Mouse (Mus musculus): Measurements from ENCODE around the gene 2310011J03Rik. TPM values are rescaled to one million over a fixed set of nuclear protein-coding genes. Genes with fewer than 3 reads are reported as not detected.

The 2310011J03Rik gene
- total RNA-seq, 2 experiments from 2014 or later, result 25.1 to 28.5 TPM

DNA sequence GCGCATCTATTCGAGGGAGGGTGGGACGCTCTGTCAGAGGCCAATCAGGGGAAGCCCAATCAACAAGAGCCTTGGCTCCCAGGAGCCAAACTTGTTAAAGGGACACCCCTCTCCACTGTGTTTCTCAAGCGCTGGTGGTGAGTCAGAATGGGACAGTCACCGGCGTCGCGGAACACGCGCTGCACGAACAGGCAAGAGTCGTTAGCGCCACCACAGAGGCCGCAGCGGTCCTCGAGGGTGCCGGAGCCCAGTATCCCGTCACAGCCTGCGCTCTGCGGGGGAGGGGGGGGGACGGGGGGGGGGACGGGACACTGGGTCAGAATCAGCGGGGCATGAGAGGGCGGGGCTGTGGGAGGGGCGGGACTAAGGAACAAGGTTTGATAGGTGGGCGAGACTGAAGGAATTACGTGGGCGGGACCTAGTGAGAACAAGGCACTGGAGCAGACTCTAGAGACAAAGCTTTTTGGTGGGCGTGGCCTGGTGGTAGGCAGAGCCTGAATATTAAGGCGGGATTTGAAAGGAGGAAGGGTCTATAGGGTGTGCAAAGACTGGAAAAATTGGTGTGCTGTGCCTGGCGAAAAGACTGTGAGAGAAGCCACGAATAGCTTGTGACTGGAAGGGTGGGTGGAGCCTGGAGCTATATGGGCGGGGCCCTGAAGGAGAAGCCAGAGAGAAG, 22.6 kb upstream of the 2310011J03Rik start:
- DNase-seq (ENCODE audit: low spot score in 2 of 2), result no peak

DNA sequence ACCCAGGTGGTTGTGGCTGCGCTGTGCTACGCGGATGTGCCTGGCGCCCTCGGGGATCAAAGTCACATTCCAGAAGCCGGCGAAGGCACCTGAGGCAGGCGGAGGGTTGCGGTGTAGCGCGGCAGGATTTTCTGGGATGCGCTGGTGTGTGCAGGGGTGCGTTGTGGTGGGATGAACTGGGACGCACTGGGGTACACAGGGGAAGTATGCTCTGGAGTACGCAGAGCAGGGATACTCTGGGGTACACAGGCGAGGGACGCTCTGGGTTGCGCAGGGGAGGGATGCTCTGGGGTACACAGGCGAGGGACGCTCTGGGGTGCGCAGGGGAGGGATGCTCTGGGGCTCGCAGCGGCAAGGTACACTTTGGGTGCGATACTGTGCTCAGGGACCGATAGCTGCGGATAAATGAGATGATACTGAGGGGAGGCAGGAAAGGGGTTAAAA, 22.0 kb upstream of the 2310011J03Rik start:
- no peak for DNase-seq (ENCODE audit: low spot score in 2 of 2)

DNA sequence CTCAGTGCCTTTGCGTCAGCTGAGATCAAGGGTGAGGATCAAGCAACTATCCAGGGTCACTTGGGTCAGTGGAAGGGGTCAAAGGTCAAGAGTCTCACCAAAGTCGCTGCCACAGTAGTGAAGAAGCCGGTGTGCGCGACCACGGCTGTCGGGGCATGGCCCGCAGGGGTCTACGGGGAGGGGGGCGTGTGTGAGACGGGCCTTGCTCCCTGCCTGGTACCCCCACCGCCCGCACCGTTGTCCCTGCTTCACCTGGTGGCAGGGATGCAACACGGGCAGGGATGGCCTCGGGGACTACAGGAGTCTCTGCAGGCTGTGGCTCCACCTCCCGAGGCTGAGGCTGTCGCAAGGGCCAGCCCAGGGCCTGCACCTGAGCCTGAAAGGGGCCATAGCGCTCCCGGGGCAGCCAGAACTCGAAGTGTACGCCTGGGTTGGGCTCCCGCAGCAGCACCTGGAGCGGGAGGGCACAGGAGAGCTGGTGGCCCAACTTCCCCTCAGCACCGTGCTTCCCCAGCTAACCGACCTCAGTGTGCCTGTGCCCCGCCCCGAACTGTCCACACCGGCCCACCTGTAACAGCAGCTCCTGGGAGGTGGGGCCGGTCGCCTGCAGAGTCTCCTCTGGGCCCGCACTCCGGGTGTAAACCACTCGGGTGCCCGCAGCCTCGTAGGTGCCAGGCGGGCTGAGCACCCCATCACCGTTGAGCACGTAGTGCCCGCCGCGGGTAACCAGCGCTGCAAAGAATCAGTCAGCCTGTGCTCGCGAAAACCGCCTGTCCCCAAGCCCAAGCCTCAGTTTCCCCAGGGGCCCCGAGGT, 21.4 kb upstream of the 2310011J03Rik start:
- no peak for DNase-seq (ENCODE audit: low spot score in 2 of 2)

GRCm38 (mm10) chr10:80341026-80341425, 20.7 kb upstream of the 2310011J03Rik start:
- DNase-seq (ENCODE audit: low spot score in 2 of 2), result no peak

DNA sequence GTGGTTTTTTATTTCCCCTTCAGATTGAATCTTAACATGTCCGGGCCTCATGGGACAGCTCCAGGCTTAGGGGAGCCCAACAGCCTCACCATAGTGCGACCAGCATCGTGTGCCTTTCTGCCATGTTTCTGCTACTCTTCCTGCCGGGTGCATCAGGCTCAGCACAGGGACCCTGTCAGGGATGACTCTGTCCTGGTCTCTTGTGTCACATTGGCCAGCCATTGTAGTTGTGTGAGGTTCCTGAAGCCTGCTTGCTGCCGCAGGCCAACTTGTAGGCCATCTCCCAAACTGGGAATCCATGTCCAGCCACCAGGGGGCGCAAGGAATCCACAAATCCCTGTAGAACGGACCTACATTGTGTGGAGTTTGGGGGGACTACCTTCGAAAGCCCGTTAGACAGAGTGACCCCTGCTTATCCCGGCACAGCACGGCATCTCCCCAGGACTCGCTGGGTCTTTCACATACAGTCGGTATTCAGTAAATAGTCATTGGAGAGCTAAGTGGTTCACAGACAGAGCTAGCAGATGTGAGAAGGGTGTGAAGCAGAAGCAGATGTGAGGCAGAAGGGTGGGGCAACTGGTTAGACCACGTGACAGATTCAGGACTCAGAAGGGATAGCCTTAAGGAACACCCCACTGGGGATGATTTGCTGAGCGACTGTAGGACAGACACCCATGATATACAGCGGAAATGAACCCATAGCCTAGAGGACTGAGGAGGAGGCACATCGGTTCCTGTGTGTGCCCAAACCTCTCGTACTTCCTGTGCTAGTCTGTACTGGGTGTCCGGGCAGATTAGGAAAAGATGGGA, 19.8 kb upstream of the 2310011J03Rik start:
- peak; percentile 82 to 90 for DNase-seq (ENCODE audit: low spot score in 2 of 2)

- DNase-seq (ENCODE audit: low spot score in 2 of 2), result no peak
These were observed 15.9 kb upstream of the 2310011J03Rik start for GRCm38 (mm10) chr10:80336263-80336662.

DNA sequence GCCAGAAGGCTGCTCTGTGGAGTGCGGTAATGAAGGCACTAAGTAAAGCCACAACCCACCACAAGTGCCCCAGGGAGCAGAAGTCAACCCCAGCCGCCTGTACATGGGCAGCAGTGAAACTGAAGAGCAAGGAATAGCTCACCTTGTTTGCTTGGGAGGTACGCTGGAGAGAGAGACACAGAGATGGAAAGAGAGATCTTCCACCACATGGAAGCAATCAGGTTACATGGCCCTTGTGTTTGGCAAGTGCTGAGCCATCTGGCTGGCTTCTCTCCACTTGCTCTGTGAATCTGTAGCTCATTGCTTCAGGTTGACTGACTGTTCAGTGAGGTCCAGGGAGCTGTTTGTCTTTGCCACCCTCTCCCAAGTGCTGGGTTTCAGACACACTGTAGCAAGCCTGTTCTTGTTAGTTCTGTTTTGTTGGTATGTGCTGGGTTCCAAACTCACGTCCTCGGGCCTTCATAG, 12.2 kb upstream of the 2310011J03Rik start:
- DNase-seq (ENCODE audit: low spot score in 2 of 2), result no peak

DNA sequence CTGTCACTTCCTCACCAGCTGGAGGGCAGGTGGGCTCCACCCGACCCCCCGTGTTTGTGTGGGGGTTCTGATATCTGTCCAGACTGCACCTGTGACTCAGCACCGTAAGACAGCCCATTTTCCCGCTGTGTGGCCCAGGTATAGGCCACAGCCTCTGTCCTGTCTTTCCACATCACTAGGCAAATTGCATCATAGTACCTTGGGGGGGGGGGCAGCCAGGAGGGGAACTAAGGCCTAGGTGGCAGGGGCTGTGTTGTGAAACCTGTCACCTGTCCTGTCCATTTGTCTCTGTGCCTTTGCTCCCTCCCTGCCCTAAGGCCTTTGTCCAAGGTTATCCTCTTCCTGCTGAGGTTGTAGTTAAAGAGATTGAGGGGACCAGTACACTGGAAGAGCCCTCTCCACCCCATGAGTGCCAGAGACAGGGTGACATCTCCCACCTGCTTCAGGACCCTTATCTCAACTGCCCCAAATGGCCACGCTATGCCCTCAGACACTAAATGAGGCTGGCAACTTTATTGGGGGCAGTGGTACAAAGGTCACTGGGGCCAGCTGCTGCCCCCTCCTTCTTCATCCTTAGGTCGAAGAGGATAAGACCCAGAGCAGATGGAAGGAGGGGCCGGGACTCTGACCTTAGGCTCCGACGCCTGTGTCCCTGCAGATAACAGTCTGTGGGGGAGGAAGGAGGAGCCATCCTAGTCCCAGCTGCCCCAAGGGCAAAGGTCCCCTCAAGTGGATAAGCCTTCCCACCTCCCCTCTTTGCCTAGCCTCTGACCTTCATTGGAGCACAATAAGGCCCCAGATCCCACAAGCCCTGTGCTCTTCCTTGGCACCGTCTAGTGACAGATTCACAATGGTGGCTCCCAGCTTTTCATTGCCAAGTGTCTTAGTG, 11.5 kb upstream of the 2310011J03Rik start:
- no peak for DNase-seq (ENCODE audit: low spot score in 2 of 2)

DNA sequence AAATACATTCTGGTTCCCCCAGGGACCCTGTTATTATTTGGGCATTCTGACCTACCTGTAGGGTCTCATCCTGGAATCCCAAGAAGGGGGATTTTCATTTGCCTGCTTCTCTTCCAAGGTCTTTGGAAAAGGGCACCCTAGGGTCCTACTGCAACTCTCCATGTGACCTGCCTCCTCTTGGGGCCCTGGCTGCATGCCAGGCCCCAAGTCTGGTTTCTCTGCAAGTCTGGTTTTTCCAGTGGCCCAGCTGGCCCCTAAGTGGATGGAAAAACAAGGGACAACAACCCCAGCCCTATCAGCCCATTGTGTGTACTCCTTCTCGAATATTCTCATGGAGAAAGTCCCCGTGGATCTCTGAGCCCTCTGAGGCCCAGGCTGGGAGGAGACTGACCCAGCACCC, 10.6 kb upstream of the 2310011J03Rik start:
- DNase-seq (ENCODE audit: low spot score in 2 of 2), result no peak

- DNase-seq (ENCODE audit: low spot score in 2 of 2), result no peak
These were observed 9.7 kb upstream of the 2310011J03Rik start for GRCm38 (mm10) chr10:80330084-80330483.

GRCm38 (mm10) chr10:80329273-80330081, 9.1 kb upstream of the 2310011J03Rik start, which contains the start of the genes Pcsk4 and Reep6:
Pcsk4 (minus strand) TSS chr10:80329498.
Reep6 (plus strand) TSS chr10:80329953.
- peak; percentile 85 to 92 for DNase-seq (ENCODE audit: low spot score in 2 of 2)

DNA sequence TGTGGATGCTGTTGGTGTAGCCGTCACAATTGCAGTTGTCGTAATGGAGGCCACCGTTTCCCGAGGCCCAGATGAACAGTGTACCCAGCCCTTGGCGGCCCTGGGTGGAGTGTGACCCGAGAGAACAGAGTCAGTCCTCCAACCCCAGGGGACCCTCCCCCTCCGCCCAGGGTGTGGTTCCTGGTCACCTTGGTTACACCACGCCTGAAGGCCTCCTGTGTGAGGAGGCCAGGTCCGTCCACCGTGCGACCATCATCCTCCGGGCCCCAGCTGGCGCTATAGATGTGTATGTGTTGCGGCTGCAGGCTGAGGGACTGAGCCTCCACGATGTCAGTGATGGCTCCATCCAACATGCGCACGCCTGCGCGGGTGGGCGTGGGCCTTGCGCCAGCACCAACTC, 4.7 kb upstream of the 2310011J03Rik start:
- DNase-seq (ENCODE audit: low spot score in 2 of 2), result no peak

GRCm38 (mm10) chr10:80324120-80325037, 4.0 kb upstream of the 2310011J03Rik start:
- DNase-seq (ENCODE audit: low spot score in 2 of 2), result no peak

- DNase-seq (ENCODE audit: low spot score in 2 of 2), result peak in 1 of 2 experiments; percentile 50
These were observed 3.2 kb upstream of the 2310011J03Rik start for GRCm38 (mm10) chr10:80323261-80324119.

- DNase-seq (ENCODE audit: low spot score in 2 of 2), result no peak
These were observed 2.5 kb upstream of the 2310011J03Rik start for GRCm38 (mm10) chr10:80322811-80323211.

GRCm38 (mm10) chr10:80321670-80322581, 1.6 kb upstream of the 2310011J03Rik start:
- no peak for DNase-seq (ENCODE audit: low spot score in 2 of 2)

Measured in left cerebral cortex, adult 18-20 months (tissue).